Mouse (Mus musculus): Measurements from ENCODE around the gene Kirrel3. TPM values are rescaled to one million over a fixed set of nuclear protein-coding genes. Genes with fewer than 3 reads are reported as not detected.

The Kirrel3 gene
- 0.04 and 0.06 TPM in 2 replicates for polyA plus RNA-seq (2015; fragmentation: Nextera tagmentation; extraction: Ambion mirVana)

- Histone ChIP-seq H3K27me3 (ENCODE audit: control insufficient read depth, insufficient read depth, low read depth, low read length) (peaks cover 59% of the 10 kb centered on the region), H3K9ac (ENCODE audit: low read depth, low read length) (no peak within 1 kb of the TSS), H3K4me2 (ENCODE audit: low read depth, low read length) (no peak within 1 kb of the TSS), H3K4me1 (ENCODE audit: control insufficient read depth, low read depth, low read length) (no peaks in the 10 kb centered on the region), H3K27ac (ENCODE audit: low read length) (no peak within 1 kb of the TSS), H3K9me3 (replicated peaks; ENCODE audit: control insufficient read depth, low read length) (no peaks in the 10 kb centered on the region), H3K4me3 (ENCODE audit: low read depth, low read length) (no peak within 1 kb of the TSS), H3K36me3 (ENCODE audit: control insufficient read depth, insufficient read depth) (no peaks in the 10 kb centered on the region)
- no peak for ATAC-seq (ENCODE audit: low read depth)
- WGBS (ENCODE audit: insufficient replicate concordance), result 3% methylated on average over 35 of the region's 35 CpGs
Measured at GRCm38 (mm10) chr9:34485759-34486431, at the start of gene Kirrel3. Gene Kirrel3 (plus strand): TSS chr9:34485894.

- no peaks in the 10 kb centered on the region for H3K36me3 ChIP-seq (ENCODE audit: control insufficient read depth, insufficient read depth)
- H3K4me2 ChIP-seq (ENCODE audit: low read depth, low read length), result no peak overlapping the region
- H3K4me1 ChIP-seq (ENCODE audit: control insufficient read depth, low read depth, low read length), result no peaks in the 10 kb centered on the region
- no peak overlapping the region for H3K9ac ChIP-seq (ENCODE audit: low read depth, low read length)
- 62% methylated on average over 4 of the region's 4 CpGs for WGBS (ENCODE audit: insufficient replicate concordance)
- no peak overlapping the region for H3K4me3 ChIP-seq (ENCODE audit: low read depth, low read length)
- no peak for ATAC-seq (ENCODE audit: low read depth)
- H3K27me3 ChIP-seq (ENCODE audit: control insufficient read depth, insufficient read depth, low read depth, low read length), result no peaks in the 10 kb centered on the region
- no peak overlapping the region for H3K27ac ChIP-seq (ENCODE audit: low read length)
- no peaks in the 10 kb centered on the region for H3K9me3 ChIP-seq (replicated peaks; ENCODE audit: control insufficient read depth, low read length)
Measured at GRCm38 (mm10) chr9:34440721-34441120, 45.0 kb upstream of the Kirrel3 start.

GRCm38 (mm10) chr9:34443950-34444349 lies 41.7 kb upstream of the Kirrel3 start:
- H3K4me1 ChIP-seq (ENCODE audit: control insufficient read depth, low read depth, low read length), result no peaks in the 10 kb centered on the region
- WGBS (ENCODE audit: insufficient replicate concordance), result 48% methylated on average over 4 of the region's 4 CpGs

DNA sequence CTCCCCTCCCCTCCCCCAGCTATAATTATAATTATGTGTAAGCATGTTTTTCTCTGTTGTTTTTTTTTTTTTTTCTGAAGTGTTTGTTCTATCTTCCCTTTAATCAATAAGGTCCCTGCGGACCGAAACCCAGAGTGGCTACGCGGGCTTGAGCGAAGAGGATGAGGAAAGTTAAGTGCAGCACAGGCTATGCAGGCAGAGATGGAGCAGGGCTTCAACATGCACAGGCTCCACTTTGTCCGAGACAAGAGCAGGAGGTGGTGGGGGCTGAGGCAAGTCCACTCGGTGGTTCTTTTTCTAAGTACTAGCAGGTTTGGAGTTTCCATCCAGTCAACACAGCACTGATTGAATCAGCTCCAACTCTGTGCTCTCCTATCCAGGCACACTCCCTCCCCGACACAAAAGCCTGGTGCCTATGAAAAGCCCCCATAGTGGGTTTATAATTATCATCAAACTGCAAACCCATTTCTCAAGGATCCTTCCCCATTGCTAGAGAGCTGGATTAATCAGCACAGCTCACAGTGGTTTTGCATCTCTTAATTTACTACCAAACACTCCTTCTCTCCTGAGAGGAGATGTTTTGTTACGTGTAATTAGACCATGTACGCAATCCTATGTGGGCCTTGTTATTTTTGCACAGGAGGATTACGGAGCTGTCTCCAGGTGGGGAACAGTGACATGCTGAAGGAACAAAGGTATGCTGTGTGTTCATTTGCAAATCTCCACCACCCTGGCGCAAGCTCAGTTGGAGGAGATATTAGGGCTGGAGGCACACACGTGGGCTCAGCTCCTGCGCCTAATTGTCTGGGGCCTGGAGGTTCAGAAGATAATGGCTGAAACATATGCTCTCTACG lies 39.0 kb upstream of the Kirrel3 start:
- H3K4me1 ChIP-seq (ENCODE audit: control insufficient read depth, low read depth, low read length), result no peaks in the 10 kb centered on the region
- no peak for ATAC-seq (ENCODE audit: low read depth)
- WGBS (ENCODE audit: insufficient replicate concordance), result 65% methylated on average over 15 of the region's 15 CpGs

More at GRCm38 (mm10) chr9:34443950-34444349, 41.7 kb upstream of the Kirrel3 start:
- no peak overlapping the region for H3K27ac ChIP-seq (ENCODE audit: low read length)
- ATAC-seq (ENCODE audit: low read depth), result no peak
- no peak overlapping the region for H3K4me2 ChIP-seq (ENCODE audit: low read depth, low read length)
- no peaks in the 10 kb centered on the region for H3K9me3 ChIP-seq (replicated peaks; ENCODE audit: control insufficient read depth, low read length)
- H3K9ac ChIP-seq (ENCODE audit: low read depth, low read length), result no peak overlapping the region
- no peaks in the 10 kb centered on the region for H3K36me3 ChIP-seq (ENCODE audit: control insufficient read depth, insufficient read depth)
- H3K4me3 ChIP-seq (ENCODE audit: low read depth, low read length), result no peak overlapping the region
- no peaks in the 10 kb centered on the region for H3K27me3 ChIP-seq (ENCODE audit: control insufficient read depth, insufficient read depth, low read depth, low read length)

DNA sequence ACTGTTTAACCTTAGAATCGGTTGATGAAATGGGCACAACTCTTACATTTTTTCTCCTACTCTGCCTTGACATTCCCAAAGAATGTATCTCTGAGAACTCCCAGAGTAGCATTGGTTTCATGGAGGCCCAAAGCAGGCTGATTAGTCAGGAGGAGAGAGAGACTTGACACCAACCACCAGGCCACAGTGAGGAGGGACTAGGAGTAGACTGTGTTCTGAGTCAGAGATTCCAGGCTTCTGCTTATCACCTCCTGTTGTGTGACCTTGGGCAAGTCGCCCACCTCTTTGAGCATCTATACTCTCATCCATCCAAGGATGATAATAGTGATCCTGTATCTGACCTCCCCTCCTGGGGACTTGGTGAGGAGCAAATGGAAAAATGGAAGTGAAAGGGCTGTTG lies 38.0 kb upstream of the Kirrel3 start:
- 61% methylated on average over 2 of the region's 2 CpGs for WGBS (ENCODE audit: insufficient replicate concordance)
- no peak overlapping the region for H3K4me3 ChIP-seq (ENCODE audit: low read depth, low read length)
- H3K4me1 ChIP-seq (ENCODE audit: control insufficient read depth, low read depth, low read length), result no peaks in the 10 kb centered on the region
- H3K9me3 ChIP-seq (replicated peaks; ENCODE audit: control insufficient read depth, low read length), result no peaks in the 10 kb centered on the region
- no peaks in the 10 kb centered on the region for H3K36me3 ChIP-seq (ENCODE audit: control insufficient read depth, insufficient read depth)
- ATAC-seq (ENCODE audit: low read depth), result no peak
- no peak overlapping the region for H3K4me2 ChIP-seq (ENCODE audit: low read depth, low read length)
- H3K27me3 ChIP-seq (ENCODE audit: control insufficient read depth, insufficient read depth, low read depth, low read length), result no peaks in the 10 kb centered on the region
- H3K9ac ChIP-seq (ENCODE audit: low read depth, low read length), result no peak overlapping the region
- no peak overlapping the region for H3K27ac ChIP-seq (ENCODE audit: low read length)

More for the DNA sequence above, 39.0 kb upstream of the Kirrel3 start:
- Histone ChIP-seq H3K4me2 (ENCODE audit: low read depth, low read length) (no peak overlapping the region), H3K36me3 (ENCODE audit: control insufficient read depth, insufficient read depth) (no peaks in the 10 kb centered on the region), H3K9me3 (replicated peaks; ENCODE audit: control insufficient read depth, low read length) (no peaks in the 10 kb centered on the region), H3K9ac (ENCODE audit: low read depth, low read length) (no peak overlapping the region), H3K27ac (ENCODE audit: low read length) (no peak overlapping the region), H3K4me3 (ENCODE audit: low read depth, low read length) (no peak overlapping the region), H3K27me3 (ENCODE audit: control insufficient read depth, insufficient read depth, low read depth, low read length) (no peaks in the 10 kb centered on the region)

DNA sequence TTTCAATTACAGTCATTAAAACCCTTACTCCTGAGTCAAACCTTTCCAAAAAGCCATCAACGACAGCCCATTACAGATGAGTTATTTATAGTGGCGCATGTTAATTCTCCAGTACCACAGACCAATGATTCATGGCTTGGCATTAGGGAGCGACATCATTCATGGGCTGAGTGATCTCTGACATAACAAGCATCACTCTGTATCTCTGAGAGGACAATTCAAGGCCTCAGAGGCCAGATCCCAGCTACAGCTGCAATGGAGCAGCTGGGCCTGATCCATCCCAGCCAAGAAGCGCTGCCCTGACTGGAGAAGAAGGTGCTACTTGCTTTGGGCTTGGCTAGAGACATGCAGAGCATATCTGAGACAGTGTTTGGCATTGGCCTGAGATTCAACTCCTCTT lies 37.2 kb upstream of the Kirrel3 start:
- H3K9me3 ChIP-seq (replicated peaks; ENCODE audit: control insufficient read depth, low read length), result no peaks in the 10 kb centered on the region
- no peak for ATAC-seq (ENCODE audit: low read depth)
- 63% methylated on average over 4 of the region's 4 CpGs for WGBS (ENCODE audit: insufficient replicate concordance)

DNA sequence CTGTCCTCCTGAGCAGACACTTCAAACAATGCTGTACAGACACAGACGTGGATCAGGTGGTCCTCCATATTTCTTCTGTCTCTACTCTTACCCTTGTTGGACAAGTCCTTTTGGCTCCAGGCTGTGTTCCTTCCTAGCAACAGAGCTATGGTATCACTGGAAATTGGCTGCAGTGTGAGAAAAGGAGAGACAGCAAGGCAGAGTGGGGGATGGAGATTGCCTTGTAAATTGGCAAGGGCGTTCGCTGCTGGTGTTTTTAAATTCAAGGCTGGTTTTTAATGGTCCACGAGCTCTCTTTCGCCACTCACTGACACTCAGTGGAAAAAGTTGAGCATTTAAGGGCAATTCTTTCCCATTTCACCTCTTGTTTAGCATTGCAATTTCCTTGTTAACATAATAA lies 27.5 kb upstream of the Kirrel3 start:
- Histone ChIP-seq H3K4me3 (ENCODE audit: low read depth, low read length) (no peak overlapping the region), H3K36me3 (ENCODE audit: control insufficient read depth, insufficient read depth) (no peaks in the 10 kb centered on the region)

More for the DNA sequence above, 37.2 kb upstream of the Kirrel3 start:
- Histone ChIP-seq H3K27ac (ENCODE audit: low read length) (no peak overlapping the region), H3K36me3 (ENCODE audit: control insufficient read depth, insufficient read depth) (no peaks in the 10 kb centered on the region), H3K27me3 (ENCODE audit: control insufficient read depth, insufficient read depth, low read depth, low read length) (no peaks in the 10 kb centered on the region), H3K4me3 (ENCODE audit: low read depth, low read length) (no peak overlapping the region), H3K4me2 (ENCODE audit: low read depth, low read length) (no peak overlapping the region), H3K4me1 (ENCODE audit: control insufficient read depth, low read depth, low read length) (no peaks in the 10 kb centered on the region), H3K9ac (ENCODE audit: low read depth, low read length) (no peak overlapping the region)

GRCm38 (mm10) chr9:34459968-34460367 lies 25.7 kb upstream of the Kirrel3 start:
- H3K4me3 ChIP-seq (ENCODE audit: low read depth, low read length), result no peak overlapping the region
- H3K9me3 ChIP-seq (replicated peaks; ENCODE audit: control insufficient read depth, low read length), result no peaks in the 10 kb centered on the region
- H3K4me2 ChIP-seq (ENCODE audit: low read depth, low read length), result no peak overlapping the region
- no peaks in the 10 kb centered on the region for H3K4me1 ChIP-seq (ENCODE audit: control insufficient read depth, low read depth, low read length)
- H3K27ac ChIP-seq (ENCODE audit: low read length), result no peak overlapping the region
- WGBS (ENCODE audit: insufficient replicate concordance), result 48% methylated on average over 5 of the region's 5 CpGs
- no peak for ATAC-seq (ENCODE audit: low read depth)
- no peak overlapping the region for H3K9ac ChIP-seq (ENCODE audit: low read depth, low read length)
- H3K36me3 ChIP-seq (ENCODE audit: control insufficient read depth, insufficient read depth), result no peaks in the 10 kb centered on the region
- no peaks in the 10 kb centered on the region for H3K27me3 ChIP-seq (ENCODE audit: control insufficient read depth, insufficient read depth, low read depth, low read length)

More for the DNA sequence above, 27.5 kb upstream of the Kirrel3 start:
- 52% methylated on average over 5 of the region's 5 CpGs for WGBS (ENCODE audit: insufficient replicate concordance)
- Histone ChIP-seq H3K27ac (ENCODE audit: low read length) (no peak overlapping the region), H3K9me3 (replicated peaks; ENCODE audit: control insufficient read depth, low read length) (no peaks in the 10 kb centered on the region), H3K4me2 (ENCODE audit: low read depth, low read length) (no peak overlapping the region), H3K27me3 (ENCODE audit: control insufficient read depth, insufficient read depth, low read depth, low read length) (no peaks in the 10 kb centered on the region), H3K9ac (ENCODE audit: low read depth, low read length) (no peak overlapping the region), H3K4me1 (ENCODE audit: control insufficient read depth, low read depth, low read length) (no peaks in the 10 kb centered on the region)
- no peak for ATAC-seq (ENCODE audit: low read depth)

DNA sequence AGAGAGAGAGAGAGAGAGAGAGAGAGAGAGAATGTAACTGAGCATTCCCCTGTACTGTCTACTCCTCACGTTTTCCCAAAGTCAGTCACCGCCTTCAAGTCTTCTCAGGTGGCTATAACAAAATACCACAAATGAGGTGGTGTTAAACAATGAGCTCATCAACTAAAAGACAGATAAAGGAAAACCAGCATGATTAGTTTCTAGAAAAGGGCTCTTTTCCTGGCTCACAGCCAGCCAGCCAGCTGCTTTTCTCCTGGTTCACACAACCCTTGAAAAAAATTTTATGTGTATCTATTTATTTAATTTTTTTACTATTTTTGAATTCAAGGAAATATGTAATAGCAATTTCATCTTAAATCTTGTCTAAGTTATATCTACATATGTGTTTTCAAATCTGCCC lies 22.0 kb upstream of the Kirrel3 start:
- H3K4me3 ChIP-seq (ENCODE audit: low read depth, low read length), result no peak overlapping the region

More for the DNA sequence above, 22.0 kb upstream of the Kirrel3 start:
- Histone ChIP-seq H3K27me3 (ENCODE audit: control insufficient read depth, insufficient read depth, low read depth, low read length) (no peaks in the 10 kb centered on the region), H3K9me3 (replicated peaks; ENCODE audit: control insufficient read depth, low read length) (no peaks in the 10 kb centered on the region), H3K27ac (ENCODE audit: low read length) (no peak overlapping the region), H3K4me2 (ENCODE audit: low read depth, low read length) (no peak overlapping the region), H3K4me1 (ENCODE audit: control insufficient read depth, low read depth, low read length) (no peaks in the 10 kb centered on the region), H3K9ac (ENCODE audit: low read depth, low read length) (no peak overlapping the region), H3K36me3 (ENCODE audit: control insufficient read depth, insufficient read depth) (no peaks in the 10 kb centered on the region)
- WGBS (ENCODE audit: insufficient replicate concordance), result 50% methylated on average over 2 of the region's 2 CpGs
- ATAC-seq (ENCODE audit: low read depth), result no peak
